8 mouse cellular contexts compared by ENCODE assay signal in the genomic region with DNA sequence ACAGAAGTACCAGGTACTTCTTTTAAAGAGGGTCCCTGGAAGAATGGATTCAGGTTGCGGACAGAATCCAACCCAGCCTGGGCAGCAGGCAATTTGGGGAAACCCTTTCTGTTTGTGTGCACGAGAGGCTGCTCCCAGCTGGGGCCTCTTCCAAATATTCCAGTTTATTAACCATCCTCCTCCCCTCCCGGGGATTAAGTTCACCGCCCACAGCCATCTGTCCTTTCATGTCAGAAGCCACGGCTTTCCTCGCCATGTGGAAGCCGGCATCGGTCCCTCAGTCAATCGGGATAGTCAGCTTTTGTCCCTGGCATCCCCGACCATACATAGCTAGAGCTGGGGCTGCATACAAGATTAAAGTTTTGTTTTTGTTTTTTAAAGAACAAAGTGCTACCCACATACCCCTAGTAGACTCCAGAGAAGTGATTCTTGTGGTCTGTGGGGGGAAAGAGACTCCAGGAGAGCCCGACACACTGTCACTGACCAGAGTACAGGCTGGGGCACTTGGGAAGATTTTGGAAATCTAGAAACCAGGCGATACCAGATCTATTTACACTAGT.
DNase-seq lines count a peak whose midpoint lies in the region; ATAC-seq and TF ChIP-seq lines count a peak whose summit lies in the region.

No protein-coding gene starts in this region.

- peak; percentile 47 to 79 for DNase-seq in layer of hippocampus, adult 18-20 months (ENCODE audit: low spot score in 2 of 2)
- no peak for DNase-seq in layer of hippocampus, postnatal 10 days (ENCODE audit: low spot score in 2 of 2)
- DNase-seq in cerebellum, postnatal 36 days = peak; percentile 81
- peak; percentile 72 for DNase-seq in hindbrain, postnatal 0 days (ENCODE audit: low spot score)
- no peak for DNase-seq in left cerebral cortex, adult 8-10 months (ENCODE audit: low spot score in 2 of 2)
- DNase-seq in left cerebral cortex, postnatal 14 days (ENCODE audit: low spot score in 2 of 2) = no peak

- no peak overlapping the region for H3K4me2 ChIP-seq in hindbrain, postnatal 0 days (ENCODE audit: low read depth, low read length)
- H3K4me2 ChIP-seq in neural tube, embryonic 12.5 days (replicated peaks) = peak overlapping the region; percentile 24

- peaks cover 66% of the 10 kb centered on the region for H3K4me1 ChIP-seq in hindbrain, postnatal 0 days (ENCODE audit: insufficient read depth, low read length)
- H3K4me1 ChIP-seq in neural tube, embryonic 12.5 days = peaks cover 74% of the 10 kb centered on the region

- 25% methylated on average over 12 of the region's 12 CpGs for WGBS in hindbrain, postnatal 0 days
- WGBS in neural tube, embryonic 12.5 days = 29% methylated on average over 12 of the region's 12 CpGs

- H3K27me3 ChIP-seq in hindbrain, postnatal 0 days (ENCODE audit: insufficient read depth, low read length) = no peaks in the 10 kb centered on the region
- no peaks in the 10 kb centered on the region for H3K27me3 ChIP-seq in neural tube, embryonic 12.5 days (replicated peaks)

- H3K9me3 ChIP-seq in hindbrain, postnatal 0 days (ENCODE audit: low read length) = no peaks in the 10 kb centered on the region
- H3K9me3 ChIP-seq in neural tube, embryonic 12.5 days = no peaks in the 10 kb centered on the region

- no peaks in the 10 kb centered on the region for H3K36me3 ChIP-seq in hindbrain, postnatal 0 days (ENCODE audit: insufficient read depth, low read length)
- no peaks in the 10 kb centered on the region for H3K36me3 ChIP-seq in neural tube, embryonic 12.5 days

- H3K4me3 ChIP-seq in hindbrain, postnatal 0 days (ENCODE audit: low read length) = no peak overlapping the region
- H3K4me3 ChIP-seq in neural tube, embryonic 12.5 days = no peak overlapping the region

- no peak for TF ChIP-seq CTCF in hindbrain, postnatal 0 days (IDR thresholded peaks at IDR 0.05; ENCODE audit: low read depth)

- peak overlapping the region; percentile 54 for H3K27ac ChIP-seq in hindbrain, postnatal 0 days
- peak overlapping the region; percentile 59 for H3K27ac ChIP-seq in neural tube, embryonic 12.5 days

- intact Hi-C loops in left cerebral cortex, postnatal 14 days (cut with DNase I) = no loop called here

- H3K9ac ChIP-seq in hindbrain, postnatal 0 days (replicated peaks; ENCODE audit: low read length) = no peak overlapping the region; the same call in 1 of the 2 replicates
- no peak overlapping the region for H3K9ac ChIP-seq in neural tube, embryonic 12.5 days

- no peak for ATAC-seq in hindbrain, postnatal 0 days
- ATAC-seq in neural tube, embryonic 12.5 days (ENCODE audit: low FRiP score, low read depth) = 0 out of 2 replicates have a peak, but pooled peaks have one; percentile 3
- ATAC-seq in inflammation-experienced regulatory T-cells, adult 6 months = no peak

Comparison
In these comparisons a context has a peak if more than half of its experiments do, and no peak if none do; other contexts are left out.
1. DNase-seq: peak in layer of hippocampus, adult 18-20 months (2 of 2), cerebellum, postnatal 36 days (2 of 2) and hindbrain, postnatal 0 days (single experiment); none in layer of hippocampus, postnatal 10 days (0 of 2), left cerebral cortex, adult 8-10 months (0 of 2) and left cerebral cortex, postnatal 14 days (0 of 2).